Mouse (Mus musculus) ES-E14 (cell line): ENCODE results near the gene Slc2a4.

Source experiments
- CHD2 ChIP-seq: IDR thresholded peaks from 2 replicates; pipeline ENCODE4 v1.6.1; 2014; ENCODE audit warnings: mild to moderate bottlenecking, low read depth, low read length, inconsistent platforms
- HCFC1 ChIP-seq: IDR thresholded peaks from 2 replicates; pipeline ENCODE4 v1.6.1; 2012; ENCODE audit warnings: low read length, inconsistent platforms, borderline replicate concordance; ENCODE audit not compliant: insufficient read depth

DNA sequence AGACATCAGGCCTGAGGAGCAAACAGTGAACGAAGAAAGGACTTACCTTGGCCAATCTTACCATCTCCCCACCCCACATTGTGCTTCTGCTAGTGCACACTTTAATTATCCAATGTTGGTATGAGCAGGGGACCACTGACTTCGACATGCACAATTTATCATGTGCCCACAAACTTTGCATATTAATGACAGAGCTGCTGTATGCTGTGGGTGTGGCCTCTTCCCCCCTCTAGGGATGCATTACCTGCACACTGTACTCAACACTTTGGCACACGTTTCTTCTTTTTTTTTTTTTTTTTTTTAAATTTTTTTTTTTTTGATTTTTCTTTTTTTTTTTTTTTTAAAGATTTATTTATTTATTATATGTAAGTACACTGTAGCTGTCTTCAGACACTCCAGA lies 22.8 kb upstream of the Slc2a4 start:
- no peak for TF ChIP-seq HCFC1
- no peak for TF ChIP-seq CHD2
